Mouse (Mus musculus) cortical plate, adult 2 months (tissue): Measurements from ENCODE around the gene Dbil5.

Experiments
- CTCF ChIP-seq: fragments of 200-500 bp; IDR thresholded peaks from 2 replicates; pipeline ENCODE4 v1.5.1; 2011; ENCODE audit warnings: mild to moderate bottlenecking, control low read depth, low read length; ENCODE audit not compliant: insufficient read depth; ENCODE audit errors: extremely low read depth
- POLR2A ChIP-seq: fragments of 200-500 bp; IDR thresholded peaks from 2 replicates; pipeline ENCODE4 v1.6.1; 2011; ENCODE audit warnings: mild to moderate bottlenecking, low read length, control low read depth; ENCODE audit not compliant: insufficient read depth; ENCODE audit errors: extremely low read depth

DNA sequence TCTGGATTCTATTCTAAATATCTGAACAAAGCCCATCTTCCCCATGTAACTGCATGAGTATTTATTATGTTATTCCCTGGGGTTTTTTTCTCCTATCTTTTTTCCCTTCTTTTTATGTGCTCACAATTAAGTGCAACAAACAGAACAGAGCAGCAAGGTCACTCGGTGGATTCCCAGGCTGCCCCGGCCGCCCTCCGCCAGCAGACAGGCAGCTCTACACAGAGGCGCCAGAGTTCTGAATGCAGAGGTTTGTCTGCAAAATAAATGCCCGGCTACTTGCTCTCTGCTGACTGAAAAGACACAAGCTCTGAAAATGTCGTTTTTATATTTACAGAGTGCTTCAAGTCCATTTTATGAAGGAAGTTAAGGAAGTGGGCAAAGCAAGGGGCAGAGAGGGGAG lies 50.1 kb downstream of the Dbil5 start:
- no peak for TF ChIP-seq POLR2A
- no peak for TF ChIP-seq CTCF
